8 mouse cellular contexts compared by ENCODE assay signal in genomic region chr19:53529705-53530562, GRCm38 (mm10). TPM values are rescaled to one million over a fixed set of nuclear protein-coding genes. Genes with fewer than 3 reads are reported as not detected.
DNase-seq lines count a peak whose midpoint lies in the region; ATAC-seq and TF ChIP-seq lines count a peak whose summit lies in the region.

No protein-coding gene starts in this region.

- H3K9ac ChIP-seq in embryonic facial prominence, embryonic 12.5 days: peak overlapping the region; percentile 65
- peak overlapping the region; percentile 45 for H3K9ac ChIP-seq in hindbrain, embryonic 15.5 days
- H3K9ac ChIP-seq in liver, embryonic 14.5 days (replicated peaks): no peak overlapping the region

- H3K79me3 ChIP-seq in C2C12 (ENCODE audit: low read depth): peaks cover 42% of the 10 kb centered on the region

- TF ChIP-seq EP300 in liver, embryonic 14.5 days (IDR thresholded peaks at IDR 0.05; ENCODE audit: low read depth): no peak

- peaks cover 59% of the 10 kb centered on the region for H3K79me2 ChIP-seq in C2C12 (ENCODE audit: control insufficient read depth, insufficient read depth)

- H3K4me3 ChIP-seq in C2C12 (ENCODE audit: insufficient read depth, poor library complexity, severe bottlenecking): peak overlapping the region; percentile 59
- H3K4me3 ChIP-seq in embryonic facial prominence, embryonic 12.5 days: peak overlapping the region; percentile 67
- H3K4me3 ChIP-seq in hindbrain, embryonic 15.5 days: peak overlapping the region; percentile 49
- peak overlapping the region; percentile 55 to 59 for H3K4me3 ChIP-seq in liver, embryonic 14.5 days (ENCODE audit: insufficient read depth in 1 of 2, low read depth in 2 of 2, low read length in 2 of 2)

- 2% methylated on average over 31 of the region's 31 CpGs for WGBS in embryonic facial prominence, embryonic 12.5 days
- 5% methylated on average over 31 of the region's 31 CpGs for WGBS in hindbrain, embryonic 15.5 days
- WGBS in liver, embryonic 14.5 days (ENCODE audit: insufficient replicate concordance): 3% methylated on average over 31 of the region's 31 CpGs

- peak overlapping the region; percentile 94 for H3K4me2 ChIP-seq in embryonic facial prominence, embryonic 12.5 days (replicated peaks)
- peak overlapping the region; percentile 88 for H3K4me2 ChIP-seq in hindbrain, embryonic 15.5 days
- peak overlapping the region; percentile 72 for H3K4me2 ChIP-seq in liver, embryonic 14.5 days (ENCODE audit: low read depth)

- peaks cover 17% of the 10 kb centered on the region for H3K36me3 ChIP-seq in C2C12 (ENCODE audit: control insufficient read depth, insufficient read depth)
- no peaks in the 10 kb centered on the region for H3K36me3 ChIP-seq in embryonic facial prominence, embryonic 12.5 days
- no peaks in the 10 kb centered on the region for H3K36me3 ChIP-seq in hindbrain, embryonic 15.5 days
- H3K36me3 ChIP-seq in liver, embryonic 14.5 days (replicated peaks; ENCODE audit: control insufficient read depth, insufficient read depth, low read depth): no peaks in the 10 kb centered on the region

- H3ac ChIP-seq in C2C12 (ENCODE audit: control insufficient read depth, insufficient read length, low read depth): peak overlapping the region; percentile 70

- 0 out of 2 replicates have a peak overlapping the region, but pooled peaks have one; percentile 46 for H3K27ac ChIP-seq in embryonic facial prominence, embryonic 12.5 days
- no peak overlapping the region for H3K27ac ChIP-seq in hindbrain, embryonic 15.5 days (replicated peaks)
- H3K27ac ChIP-seq in liver, embryonic 14.5 days: no peak overlapping the region

- peak; percentile 79 for DNase-seq in NIH3T3 (ENCODE audit: low read depth)
- DNase-seq in liver, embryonic 14.5 days (ENCODE audit: low read depth in 3 of 3, low spot score in 3 of 3): no peak
- peak; percentile 65 for DNase-seq in neural tube, embryonic 10.5 days (ENCODE audit: extremely low spot score, low spot score)
- no peak for DNase-seq in urinary bladder, adult 2 months (ENCODE audit: low spot score)

- H3K9me3 ChIP-seq in embryonic facial prominence, embryonic 12.5 days: no peaks in the 10 kb centered on the region
- H3K9me3 ChIP-seq in hindbrain, embryonic 15.5 days: no peaks in the 10 kb centered on the region
- no peaks in the 10 kb centered on the region for H3K9me3 ChIP-seq in liver, embryonic 14.5 days (ENCODE audit: control insufficient read depth, low read length)

- peak; percentile 25; the same call in 1 of the 2 replicates for ATAC-seq in embryonic facial prominence, embryonic 12.5 days (ENCODE audit: insufficient number of reproducible peaks, insufficient read depth, low FRiP score, low TSS enrichment)
- peak; percentile 17; the same call in 1 of the 2 replicates for ATAC-seq in hindbrain, embryonic 15.5 days (ENCODE audit: low FRiP score, low read depth)
- ATAC-seq in liver, embryonic 14.5 days (ENCODE audit: insufficient read depth): 0 out of 2 replicates have a peak, but pooled peaks have one; percentile 4
- no peak for ATAC-seq in megakaryocyte-erythroid progenitor cell, adult 5-6 weeks (replicated peaks; ENCODE audit: low FRiP score, low TSS enrichment, poor library complexity, severe bottlenecking)

- no peaks in the 10 kb centered on the region for H3K27me3 ChIP-seq in C2C12 (ENCODE audit: control insufficient read depth, insufficient read depth, insufficient read length)
- peaks cover 15% of the 10 kb centered on the region; the same call in 1 of the 2 replicates for H3K27me3 ChIP-seq in embryonic facial prominence, embryonic 12.5 days
- peaks cover 27% of the 10 kb centered on the region for H3K27me3 ChIP-seq in hindbrain, embryonic 15.5 days
- peaks cover 43% of the 10 kb centered on the region for H3K27me3 ChIP-seq in liver, embryonic 14.5 days (ENCODE audit: control insufficient read depth, insufficient read depth, low read length)

- H3K4me1 ChIP-seq in embryonic facial prominence, embryonic 12.5 days: peaks cover 19% of the 10 kb centered on the region; the same call in 1 of the 2 replicates
- peaks cover 18% of the 10 kb centered on the region for H3K4me1 ChIP-seq in hindbrain, embryonic 15.5 days (replicated peaks)
- peaks cover 0 to 7% of the 10 kb centered on the region in 2 experiments; a peak in 1 of 4 replicates for H3K4me1 ChIP-seq in liver, embryonic 14.5 days (replicated peaks; ENCODE audit: control insufficient read depth in 2 of 2, insufficient read depth in 2 of 2, low read length in 1 of 2)

- no peak for TF ChIP-seq CTCF in C2C12 (IDR thresholded peaks at IDR 0.05; ENCODE audit: control insufficient read depth, insufficient read depth, insufficient read length)
- TF ChIP-seq CTCF in liver, embryonic 14.5 days (IDR thresholded peaks at IDR 0.05; ENCODE audit: low read depth): no peak

TF ChIP-seq in C2C12, 6 proteins besides CTCF, POLR2A, EP300 and RAD21:
- TF ChIP-seq MYOD1 (IDR thresholded peaks at IDR 0.05; ENCODE audit: control insufficient read depth, insufficient read length, low read depth): no peak

RNA-seq across cellular contexts. Expression of gene Dusp5, which starts 1.0 kb away (rescaled TPM):
- 22.5 TPM for polyA plus RNA-seq in C2C12 (2012; fragmentation: generic; extraction: Trizol)
- 4.5 and 5.2 TPM in 2 replicates for polyA plus RNA-seq in embryonic facial prominence, embryonic 12.5 days (2016; fragmentation: Nextera tagmentation; extraction: Ambion mirVana)
- 6.3 and 7.7 TPM in 2 replicates for polyA plus RNA-seq in hindbrain, embryonic 15.5 days (2015; fragmentation: Nextera tagmentation; extraction: Ambion mirVana)
- polyA plus RNA-seq in liver, embryonic 14.5 days (2012; rRNA removed): 1.0 and 1.3 TPM in 2 replicates
- 1.8 and 1.9 TPM in 2 replicates for polyA plus RNA-seq in liver, embryonic 14.5 days (2014; fragmentation: Nextera tagmentation; extraction: Ambion mirVana)
- total RNA-seq in megakaryocyte-erythroid progenitor cell, adult 5-6 weeks (2014; fragmentation: Nextera tagmentation): 1.6 and 2.9 TPM in 2 replicates
- 5.4 and 12.3 TPM in 2 replicates for total RNA-seq in megakaryocyte-erythroid progenitor cell, adult 5-6 weeks (2017)
- 5.6 and 7.3 TPM in 2 replicates for polyA plus RNA-seq in urinary bladder, adult 2 months (2012; rRNA removed)

RNA-seq across cellular contexts. Expression of gene Nutf2-ps1, which starts 58.9 kb away (rescaled TPM):
- polyA plus RNA-seq in C2C12 (2012; fragmentation: generic; extraction: Trizol): 17.0 TPM
- polyA plus RNA-seq in embryonic facial prominence, embryonic 12.5 days (2016; fragmentation: Nextera tagmentation; extraction: Ambion mirVana): 399 and 424 TPM in 2 replicates
- polyA plus RNA-seq in hindbrain, embryonic 15.5 days (2015; fragmentation: Nextera tagmentation; extraction: Ambion mirVana): 218 and 261 TPM in 2 replicates
- polyA plus RNA-seq in liver, embryonic 14.5 days (2012; rRNA removed): 45.0 and 105 TPM in 2 replicates
- polyA plus RNA-seq in liver, embryonic 14.5 days (2014; fragmentation: Nextera tagmentation; extraction: Ambion mirVana): 167 and 188 TPM in 2 replicates
- total RNA-seq in megakaryocyte-erythroid progenitor cell, adult 5-6 weeks (2014; fragmentation: Nextera tagmentation): 86.8 and 99.0 TPM in 2 replicates
- total RNA-seq in megakaryocyte-erythroid progenitor cell, adult 5-6 weeks (2017): 216 and 256 TPM in 2 replicates
- polyA plus RNA-seq in urinary bladder, adult 2 months (2012; rRNA removed): 32.8 and 33.7 TPM in 2 replicates

Comparison
In these comparisons a context has a peak if more than half of its experiments do, and no peak if none do; other contexts are left out.
1. DNase-seq: peak in NIH3T3 (single experiment) and neural tube, embryonic 10.5 days (single experiment); none in liver, embryonic 14.5 days (0 of 3) and urinary bladder, adult 2 months (single experiment).
2. Peak in every context shown above with its lines, with median percentiles within 50 percentile points of each other: H3K4me3 ChIP-seq and H3K4me2 ChIP-seq.